Mouse (Mus musculus) layer of hippocampus, adult 2 months (tissue): Measurements from ENCODE around the gene A030005L19Rik. TPM values are rescaled to one million over a fixed set of nuclear protein-coding genes. Genes with fewer than 3 reads are reported as not detected.
"Not testable (repeated sequence)": the region's sequence is repeated elsewhere in the genome, so short reads cannot be mapped to it uniquely, and the experiment has no call there.

Experiments used
- DNase-seq, 2 experiments: peaks; one replicate each; pipeline ENCODE4 v3.0.0; 2022; ENCODE audit warnings: low spot score in 2 of 2
- H3K27ac ChIP-seq: fragments of 200-600 bp; 2 replicates; pipeline ENCODE4 v1.8.1; 2022
- H3K4me3 ChIP-seq: fragments of 200-600 bp; 2 replicates; pipeline ENCODE4 v1.8.1; 2022; ENCODE audit warnings: mild to moderate bottlenecking
- CTCF ChIP-seq: fragments of 200-600 bp; conservative IDR thresholded peaks from 2 replicates; pipeline ENCODE4 v1.8.1; 2022; ENCODE audit warnings: antibody characterized with exemption, mild to moderate bottlenecking, moderate library complexity
- long read RNA-seq, 2 experiments: library from polyadenylated mRNA; stranded (forward); transcript quantifications; one replicate each; pipeline ENCODE4 v2.0.0; 2021; ENCODE audit warnings: borderline mapping rate in 2 of 2
- total RNA-seq, 2 experiments: library from RNA; stranded (reverse); gene quantifications; 2 replicates each; pipeline ENCODE4 v1.2.3; 2021

A030005L19Rik gene
- 1 to 10 TPM in 1 of 2 experiments, under 1 TPM in 1; 0.47 to 1.3 TPM for total RNA-seq
- long read RNA-seq, experiment 1: 0 reads
- long read RNA-seq, experiment 2: 0 reads

- peak; percentile 44 for TF ChIP-seq CTCF
- H3K4me3 ChIP-seq: no peak within 1 kb of the TSS
- no peak for DNase-seq
- no peak within 1 kb of the TSS for H3K27ac ChIP-seq
These were observed at the start of gene A030005L19Rik for GRCm38 (mm10) chr1:82913025-82913424. Gene A030005L19Rik, plus strand, starts transcription at chr1:82913325.

GRCm38 (mm10) chr1:82870202-82870601, 42.9 kb upstream of the A030005L19Rik start:
- no peak for DNase-seq
- TF ChIP-seq CTCF: no peak
- H3K4me3 ChIP-seq: no peak overlapping the region

GRCm38 (mm10) chr1:82879172-82879571, 34.0 kb upstream of the A030005L19Rik start:
- no peak for DNase-seq
- Histone ChIP-seq H3K4me3 (no peak overlapping the region), H3K27ac (no peak overlapping the region)
- no peak for TF ChIP-seq CTCF

More at GRCm38 (mm10) chr1:82870202-82870601, 42.9 kb upstream of the A030005L19Rik start:
- no peak overlapping the region for H3K27ac ChIP-seq

- H3K27ac ChIP-seq: no peak overlapping the region
- no peak for DNase-seq
- no peak for TF ChIP-seq CTCF
These were observed 32.9 kb upstream of the A030005L19Rik start for GRCm38 (mm10) chr1:82880196-82880595.

GRCm38 (mm10) chr1:82893269-82893668, 19.9 kb upstream of the A030005L19Rik start:
- no peak overlapping the region for H3K4me3 ChIP-seq
- no peak for TF ChIP-seq CTCF
- no peak for DNase-seq

More at GRCm38 (mm10) chr1:82880196-82880595, 32.9 kb upstream of the A030005L19Rik start:
- no peak overlapping the region for H3K4me3 ChIP-seq

GRCm38 (mm10) chr1:82900567-82900966, 12.6 kb upstream of the A030005L19Rik start:
- no peak for DNase-seq
- no peak overlapping the region for H3K4me3 ChIP-seq
- TF ChIP-seq CTCF: no peak
- H3K27ac ChIP-seq: no peak overlapping the region

More at GRCm38 (mm10) chr1:82893269-82893668, 19.9 kb upstream of the A030005L19Rik start:
- H3K27ac ChIP-seq: no peak overlapping the region

- no peak overlapping the region for H3K4me3 ChIP-seq
- no peak overlapping the region for H3K27ac ChIP-seq
- no peak for TF ChIP-seq CTCF
- no peak for DNase-seq
These were observed 11.9 kb upstream of the A030005L19Rik start for GRCm38 (mm10) chr1:82901201-82901600.

- no peak for TF ChIP-seq CTCF
- no peak for DNase-seq
- Histone ChIP-seq H3K27ac (no peak overlapping the region), H3K4me3 (no peak overlapping the region)
These were observed 7.2 kb upstream of the A030005L19Rik start for GRCm38 (mm10) chr1:82905886-82906285.

- not testable (repeated sequence) for DNase-seq, H3K27ac ChIP-seq, H3K4me3 ChIP-seq
These were observed 309 bp downstream of the A030005L19Rik start for GRCm38 (mm10) chr1:82913434-82913833.

- H3K27ac ChIP-seq: no peak within 1 kb of the TSS
- no peak for TF ChIP-seq CTCF
- no peak within 1 kb of the TSS for H3K4me3 ChIP-seq
- DNase-seq: no peak
These were observed 11.5 kb downstream of the A030005L19Rik start, which contains the start of gene A030014E15Rik for GRCm38 (mm10) chr1:82924650-82925049. Gene A030014E15Rik, plus strand, starts transcription at chr1:82924917.

GRCm38 (mm10) chr1:82930558-82930957, 17.4 kb downstream of the A030005L19Rik start:
- not testable (repeated sequence) for H3K4me3 ChIP-seq, DNase-seq, H3K27ac ChIP-seq

GRCm38 (mm10) chr1:82931326-82931725, 18.2 kb downstream of the A030005L19Rik start, which contains the start of gene Gm6217:
Gene Gm6217, minus strand, starts transcription at chr1:82931399.
- not testable (repeated sequence) for DNase-seq, H3K4me3 ChIP-seq, H3K27ac ChIP-seq

GRCm38 (mm10) chr1:82938666-82939065, 25.5 kb downstream of the A030005L19Rik start:
- Histone ChIP-seq H3K4me3 (no peak overlapping the region), H3K27ac (no peak overlapping the region)
- no peak for TF ChIP-seq CTCF
- DNase-seq: no peak

- not testable (repeated sequence) for H3K27ac ChIP-seq, DNase-seq, H3K4me3 ChIP-seq
These were observed 29.4 kb downstream of the A030005L19Rik start for GRCm38 (mm10) chr1:82942505-82942904.

GRCm38 (mm10) chr1:82943295-82943694, 30.2 kb downstream of the A030005L19Rik start, which contains the start of gene A030003K21Rik:
Gene A030003K21Rik, minus strand, starts transcription at chr1:82943388.
- not testable (repeated sequence) for DNase-seq, H3K27ac ChIP-seq, H3K4me3 ChIP-seq

GRCm38 (mm10) chr1:82946029-82946428, 32.9 kb downstream of the A030005L19Rik start:
- DNase-seq, H3K4me3 ChIP-seq, H3K27ac ChIP-seq: not testable (repeated sequence)
